Mouse (Mus musculus): ENCODE measurements around the gene Mettl1.

Mettl1 gene

GRCm38 (mm10) chr10:127041274-127041766 lies at the start of gene Mettl1, which contains the start of gene Eef1akmt3:
Mettl1 (plus strand) TSS chr10:127041414.
Eef1akmt3 (minus strand) TSS chr10:127041513.
- DNase-seq: peak; percentile 61 to 74

DNA sequence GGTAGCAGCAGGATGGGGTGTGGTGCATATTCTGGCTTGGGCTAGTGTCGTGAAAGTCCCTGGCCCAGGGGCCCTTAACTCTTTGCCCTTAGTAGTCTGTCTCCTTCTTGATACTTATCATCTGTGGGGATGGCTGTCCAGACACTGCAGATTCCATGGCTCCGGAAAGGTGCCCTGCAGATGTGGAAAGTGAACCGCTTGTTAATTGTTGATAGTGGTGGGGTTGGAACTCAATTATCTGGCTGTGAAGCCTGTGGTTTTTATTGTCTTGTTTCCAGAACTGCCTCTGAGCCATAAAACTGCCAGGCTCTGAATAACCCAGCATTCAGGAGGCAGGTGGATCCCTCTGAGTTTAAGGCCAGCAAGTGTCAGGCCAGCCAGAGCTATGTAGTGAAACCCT lies 49.5 kb upstream of the Mettl1 start:
- no peak for DNase-seq

- DNase-seq: no peak
Measured at GRCm38 (mm10) chr10:126993621-126994020, 47.6 kb upstream of the Mettl1 start.

DNA sequence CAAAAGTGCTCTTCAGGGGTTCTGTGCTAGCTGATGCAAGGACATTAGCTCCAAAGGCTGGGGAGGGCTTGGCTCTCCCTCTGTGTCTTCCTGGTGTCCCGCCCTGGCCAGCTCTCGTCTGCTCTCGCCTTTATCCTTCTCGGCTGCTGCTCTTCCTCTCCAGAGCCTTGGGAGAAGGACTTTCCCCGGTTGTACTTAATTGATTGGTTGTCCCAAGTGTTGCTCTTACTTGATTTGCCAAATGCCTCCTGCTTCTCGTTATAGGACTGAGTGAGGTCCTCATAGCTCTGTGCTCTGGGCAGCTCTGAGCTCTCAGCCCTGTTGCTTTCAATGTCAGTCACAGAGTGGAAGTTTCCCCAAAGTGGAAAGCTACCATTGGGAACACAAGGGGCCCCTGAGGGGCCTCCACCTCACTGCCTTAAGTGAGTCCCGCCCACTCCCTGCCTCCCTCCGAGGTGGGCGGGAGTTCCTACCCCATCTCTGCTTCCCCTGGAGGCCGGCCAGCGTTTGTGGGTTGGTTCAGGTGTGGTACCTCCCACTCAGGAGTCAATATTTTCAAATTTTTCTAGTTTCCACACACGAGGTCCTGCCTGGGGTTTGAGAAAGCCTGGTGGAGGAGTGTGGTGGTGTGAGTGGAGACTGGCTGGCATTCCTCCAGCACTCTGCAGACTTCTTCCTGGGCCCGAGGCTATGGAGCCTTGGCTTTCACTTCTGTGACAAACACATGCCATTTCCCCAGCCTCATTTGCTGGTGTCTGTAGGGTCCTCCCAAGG lies 43.7 kb upstream of the Mettl1 start:
- peak in 1 of 2 experiments; percentile 51 for DNase-seq

DNA sequence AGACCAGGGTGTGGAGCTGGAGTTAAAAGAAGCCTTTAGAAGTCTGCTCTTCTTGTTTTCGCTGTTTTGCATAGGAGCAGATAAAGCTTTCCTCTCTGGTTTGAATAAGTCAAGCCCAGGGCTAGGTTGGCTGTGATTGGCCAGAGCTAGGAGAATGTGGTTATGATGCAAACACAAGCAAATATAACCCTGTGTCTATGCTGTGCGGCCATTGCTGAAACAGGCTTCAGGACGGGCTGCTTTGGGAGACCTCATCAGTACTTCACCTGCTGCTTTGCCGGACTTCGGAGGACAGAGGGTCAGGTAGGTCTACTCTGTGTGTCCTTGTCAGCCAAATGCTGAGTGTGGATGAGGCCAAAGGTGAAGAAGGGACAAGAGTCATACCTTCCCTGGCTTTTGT lies 40.7 kb upstream of the Mettl1 start, which contains the start of gene Avil:
TSS of gene Avil (plus strand) at position 181 of the 400 bp plus-strand sequence.
- no peak for DNase-seq

DNA sequence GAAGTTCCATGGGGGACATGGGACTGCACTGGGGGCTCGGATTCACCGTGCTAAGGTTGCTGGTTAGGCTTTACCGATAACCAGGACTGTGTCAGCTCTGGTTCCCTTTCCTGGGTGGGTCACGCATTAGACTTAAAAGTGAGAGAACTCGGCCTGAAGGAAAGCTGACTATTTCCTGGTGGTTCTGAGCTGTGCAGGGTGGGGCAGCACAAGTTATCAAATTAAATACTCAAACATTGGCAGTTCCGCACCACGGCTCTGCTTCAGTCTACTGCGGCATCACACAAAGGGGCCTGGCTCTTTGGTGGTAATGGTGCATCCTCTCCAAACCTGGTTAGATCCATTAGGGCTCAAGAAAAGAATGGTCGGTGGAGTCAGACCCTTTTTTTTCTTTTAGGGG lies 39.9 kb upstream of the Mettl1 start:
- DNase-seq: no peak

DNA sequence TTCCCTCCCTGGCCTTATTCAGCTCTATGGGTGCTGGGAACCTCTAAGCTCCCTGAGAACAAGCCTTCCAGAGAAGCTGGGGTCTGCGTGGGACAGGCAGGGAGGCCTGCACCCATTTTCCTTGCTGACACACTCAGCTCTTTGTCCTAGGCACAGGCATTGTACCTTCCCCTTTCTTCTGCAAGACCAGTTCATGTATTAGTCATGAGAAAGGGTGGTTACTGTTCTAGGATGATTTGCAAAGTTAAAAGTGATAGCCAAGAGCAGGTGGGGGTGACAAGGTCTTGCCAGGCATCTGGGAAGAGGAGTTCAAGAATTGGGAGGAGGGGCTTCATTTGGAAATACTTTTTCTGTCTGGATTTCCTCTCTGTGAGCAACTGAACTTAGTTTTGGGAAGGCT lies 39.2 kb upstream of the Mettl1 start:
- DNase-seq: no peak

GRCm38 (mm10) chr10:127002765-127003164 lies 38.4 kb upstream of the Mettl1 start:
- no peak for DNase-seq

GRCm38 (mm10) chr10:127003334-127003733 lies 37.9 kb upstream of the Mettl1 start:
- DNase-seq: no peak

DNA sequence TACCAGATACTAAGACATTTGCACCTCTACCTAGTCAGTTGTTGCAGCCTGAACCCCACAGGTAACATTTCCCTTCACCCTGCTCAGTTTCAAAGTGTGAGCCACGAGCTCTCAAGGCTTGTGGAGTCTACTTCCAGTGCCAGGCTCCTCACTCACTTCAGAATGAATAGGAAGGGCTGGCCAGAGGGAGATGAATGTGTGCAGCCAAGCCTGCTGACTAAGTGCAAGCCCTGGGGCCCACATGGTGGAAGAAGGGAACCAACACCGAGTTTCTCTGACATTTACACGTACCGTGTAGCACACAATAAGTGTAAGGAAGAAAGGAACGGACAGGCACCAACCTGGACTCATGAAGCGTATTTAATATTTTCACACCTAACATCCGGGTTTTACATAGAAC lies 37.4 kb upstream of the Mettl1 start:
- DNase-seq: no peak

- DNase-seq: peak; percentile 56 to 69
Measured at GRCm38 (mm10) chr10:127016488-127016887, 24.7 kb upstream of the Mettl1 start.

- DNase-seq: no peak
Measured at GRCm38 (mm10) chr10:127017071-127017470, 24.1 kb upstream of the Mettl1 start.

DNA sequence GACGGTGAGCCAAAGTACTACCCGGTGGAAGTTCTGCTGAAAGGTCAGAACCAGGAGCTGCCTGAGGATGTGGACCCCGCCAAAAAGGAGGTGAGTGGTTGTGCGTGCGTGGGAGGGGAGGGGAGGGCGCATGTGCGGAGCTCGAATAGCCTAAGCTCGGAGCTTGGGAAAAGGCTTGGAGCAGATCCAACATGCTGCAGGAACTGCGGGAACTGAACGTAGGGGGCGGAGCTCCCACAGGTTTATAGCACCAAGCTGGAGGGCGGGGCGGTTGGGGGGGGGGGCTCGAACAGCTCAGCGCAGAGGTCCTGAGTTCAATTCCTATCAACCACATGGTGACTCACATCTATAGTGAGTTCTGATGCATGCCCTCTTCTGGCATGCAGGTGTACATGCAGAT lies 22.8 kb upstream of the Mettl1 start:
- DNase-seq: no peak

DNA sequence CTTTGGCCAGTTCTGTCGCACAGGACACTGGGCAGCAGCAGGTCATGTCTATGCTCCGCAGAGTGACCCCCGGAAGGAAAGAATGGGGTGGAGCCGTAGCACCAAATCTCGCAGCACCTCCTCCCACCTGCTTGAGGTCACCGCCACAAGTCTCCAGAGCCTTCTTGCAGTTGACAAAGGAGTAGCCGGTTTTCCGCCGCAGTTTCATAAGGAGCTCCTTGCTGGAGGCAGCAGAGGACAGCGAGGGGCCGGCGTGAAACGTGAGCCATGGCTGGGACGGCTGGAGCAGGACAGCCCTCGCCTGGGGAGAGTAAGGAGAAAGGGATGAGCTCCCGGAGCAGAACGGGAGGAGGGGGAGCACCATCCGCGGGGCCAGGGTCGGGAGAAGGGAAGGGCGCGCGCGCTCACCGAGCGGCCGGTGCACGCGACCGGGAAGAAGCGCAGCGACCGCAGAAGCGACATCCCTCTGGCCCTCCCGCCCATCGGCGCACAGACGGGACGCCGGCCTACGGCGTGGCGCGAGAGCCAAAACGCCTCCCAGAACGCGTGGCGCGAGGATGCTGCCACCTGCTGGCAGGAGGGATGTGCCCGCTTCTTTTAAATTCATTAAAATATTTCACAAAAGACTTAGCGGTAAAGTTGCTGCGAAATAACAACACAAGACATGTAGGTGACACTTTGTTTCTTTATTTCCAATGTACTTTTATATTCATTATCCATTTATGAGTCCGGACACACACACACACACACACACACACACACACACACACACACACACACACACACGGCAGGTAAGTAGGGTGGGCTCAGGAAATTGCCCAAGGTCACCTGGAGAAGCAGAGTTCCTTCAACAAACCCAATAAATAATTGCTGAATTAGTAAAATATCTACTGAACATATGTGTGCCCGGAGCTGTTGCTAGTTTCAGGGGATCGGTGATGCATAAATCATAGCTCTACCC lies 10.6 kb upstream of the Mettl1 start, which contains the start of gene Tsfm:
TSS of gene Tsfm (minus strand) at position 505 of the 961 bp plus-strand sequence.
- peak; percentile 95 for DNase-seq

DNA sequence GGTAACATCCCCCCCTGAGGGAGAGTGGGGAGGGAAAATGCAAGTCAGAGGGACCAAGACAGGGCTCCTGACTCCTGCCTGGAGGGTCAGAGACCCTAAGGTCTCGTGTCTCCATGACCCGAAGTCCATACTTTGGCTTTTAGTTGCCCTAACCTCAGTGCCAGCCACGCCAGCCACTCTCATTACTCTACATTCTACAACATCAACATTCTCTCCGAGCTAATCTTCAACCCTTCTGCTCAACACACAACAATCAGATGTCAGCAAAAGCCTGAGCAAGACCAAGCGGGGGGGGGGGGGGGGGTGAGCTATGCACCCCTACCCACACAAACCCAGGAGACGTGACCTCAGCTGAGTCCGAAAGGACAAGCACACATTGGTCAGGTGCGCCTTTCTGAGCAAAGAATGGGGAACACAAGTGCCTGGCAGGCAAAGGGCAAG lies 7.9 kb upstream of the Mettl1 start:
- DNase-seq: peak; percentile 68 to 89

GRCm38 (mm10) chr10:127036273-127036672 lies 4.9 kb upstream of the Mettl1 start:
- peak; percentile 78 to 92 for DNase-seq

DNA sequence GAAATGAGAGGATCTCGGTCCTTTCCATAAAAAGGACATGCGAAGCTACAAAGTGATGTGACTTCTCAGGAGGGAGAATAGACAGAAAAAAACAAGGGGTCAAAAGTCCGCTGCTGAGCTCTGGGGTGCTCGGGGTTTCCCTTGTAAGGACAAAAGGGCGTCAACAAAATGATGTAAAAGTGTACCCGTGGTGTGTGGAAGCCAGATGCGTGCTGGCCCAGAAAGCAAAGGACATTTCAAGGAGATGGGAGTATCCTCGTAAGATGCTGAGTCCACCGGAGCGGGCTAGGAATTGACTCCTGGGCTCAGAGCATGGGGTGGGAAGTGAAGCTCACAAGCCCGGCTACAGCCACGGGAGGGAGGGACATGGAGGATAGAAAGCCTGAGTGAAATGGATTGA lies 3.6 kb upstream of the Mettl1 start:
- peak; percentile 47 to 82 for DNase-seq

DNA sequence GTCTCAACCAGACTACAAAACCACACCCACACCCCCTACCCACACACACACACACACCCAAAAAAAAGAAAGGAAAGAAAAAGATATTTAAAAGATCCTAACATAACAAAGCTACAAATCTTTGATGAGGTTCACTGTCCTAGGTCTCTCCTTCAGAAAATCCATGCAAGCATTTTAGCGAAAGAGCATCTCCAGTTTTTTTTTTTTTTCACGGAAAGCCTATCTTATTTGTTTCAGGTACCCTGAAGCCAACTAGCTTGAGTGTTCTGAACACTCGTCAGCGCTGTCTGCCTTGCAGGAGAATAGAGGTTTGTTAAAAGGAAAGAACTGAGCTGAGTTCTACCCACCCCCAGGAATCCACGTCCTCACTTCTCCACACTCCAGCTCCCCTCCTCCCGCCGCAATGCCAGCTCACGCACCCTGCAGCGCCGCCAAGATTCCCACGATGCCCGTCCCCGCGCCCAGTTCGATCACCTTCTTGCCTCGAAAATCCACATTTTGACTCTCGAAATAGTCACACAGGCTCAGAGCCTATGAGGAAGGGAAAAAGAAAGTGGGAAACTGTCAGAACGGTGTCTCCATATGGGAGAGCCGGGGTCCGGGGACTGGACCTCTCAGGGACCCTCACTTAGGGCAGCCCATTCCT lies 522 bp upstream of the Mettl1 start:
- peak; percentile 43 to 66 for DNase-seq

DNA sequence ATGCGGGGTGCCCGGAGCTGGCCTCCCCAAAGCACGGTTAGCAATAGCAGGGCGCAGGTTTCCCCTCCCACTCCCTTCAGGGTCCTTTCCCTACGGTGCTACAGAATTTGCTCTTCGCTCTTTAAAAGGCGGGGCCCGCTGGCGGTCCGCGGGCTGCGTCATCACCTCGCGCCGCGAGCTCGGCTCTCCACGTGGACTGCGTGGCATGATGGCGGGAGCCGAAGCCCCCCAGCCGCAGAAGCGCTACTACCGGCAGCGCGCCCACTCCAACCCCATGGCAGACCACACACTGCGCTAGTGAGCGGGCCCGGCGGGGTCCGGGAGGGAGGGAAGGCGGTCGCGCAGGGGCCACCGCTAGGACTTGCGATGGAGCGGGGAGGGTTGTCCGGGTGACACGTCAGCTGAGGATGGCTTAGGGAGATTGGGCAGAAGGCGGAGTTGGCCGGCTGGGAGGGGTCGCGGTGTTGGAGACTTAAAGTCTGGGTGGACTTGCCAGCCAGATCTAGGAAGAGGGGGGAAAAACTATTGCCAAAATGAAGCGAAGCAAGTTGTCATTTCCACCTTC lies 642 bp downstream of the Mettl1 start:
- peak; percentile 90 to 93 for DNase-seq

GRCm38 (mm10) chr10:127042468-127043115 lies 1.4 kb downstream of the Mettl1 start:
- no peak for DNase-seq

GRCm38 (mm10) chr10:127043187-127043586 lies 2.0 kb downstream of the Mettl1 start:
- peak; percentile 81 to 96 for DNase-seq

- DNase-seq: peak; percentile 20 to 56
Measured at GRCm38 (mm10) chr10:127047954-127048353, 6.7 kb downstream of the Mettl1 start, which contains the start of gene Cyp27b1. Cyp27b1 (plus strand) TSS chr10:127048250.

All from kidney, postnatal 25 days (tissue).